Mouse (Mus musculus): ENCODE measurements around the gene Exoc3l.

Exoc3l gene

GRCm38 (mm10) chr8:105268342-105269074 lies 27.4 kb downstream of the Exoc3l start:
- no peak for DNase-seq (ENCODE audit: low spot score)

- no peak for DNase-seq (ENCODE audit: low spot score)
Measured at GRCm38 (mm10) chr8:105266775-105267174, 29.1 kb downstream of the Exoc3l start.

GRCm38 (mm10) chr8:105265128-105265527 lies 30.8 kb downstream of the Exoc3l start:
- DNase-seq (ENCODE audit: low spot score), result no peak

- DNase-seq (ENCODE audit: low spot score), result no peak
Measured at GRCm38 (mm10) chr8:105264024-105264982, 31.6 kb downstream of the Exoc3l start, which contains the start of the genes Tradd and Fbxl8. Gene Tradd (minus strand): TSS chr8:105264609. Gene Fbxl8 (plus strand): TSS chr8:105264648.

- no peak for DNase-seq (ENCODE audit: low spot score)
Measured at GRCm38 (mm10) chr8:105263244-105263912, 32.5 kb downstream of the Exoc3l start.

GRCm38 (mm10) chr8:105261326-105261980 lies 34.4 kb downstream of the Exoc3l start:
- no peak for DNase-seq (ENCODE audit: low spot score)

- DNase-seq (ENCODE audit: low spot score), result no peak
Measured at GRCm38 (mm10) chr8:105260371-105261099, 35.4 kb downstream of the Exoc3l start.

- no peak for DNase-seq (ENCODE audit: low spot score)
Measured at GRCm38 (mm10) chr8:105259721-105260320, 36.1 kb downstream of the Exoc3l start.

- DNase-seq (ENCODE audit: low spot score), result no peak
Measured at GRCm38 (mm10) chr8:105258911-105259720, 36.8 kb downstream of the Exoc3l start.

- no peak for DNase-seq (ENCODE audit: low spot score)
Measured at GRCm38 (mm10) chr8:105257318-105258114, 38.4 kb downstream of the Exoc3l start.

GRCm38 (mm10) chr8:105254966-105255350 lies 40.9 kb downstream of the Exoc3l start, which contains the start of gene B3gnt9:
Gene B3gnt9 (minus strand): TSS chr8:105255153.
- no peak for DNase-seq (ENCODE audit: low spot score)

- peak; percentile 72 for DNase-seq (ENCODE audit: low spot score)
Measured at GRCm38 (mm10) chr8:105254152-105254965, 41.5 kb downstream of the Exoc3l start.

GRCm38 (mm10) chr8:105253766-105254151 lies 42.1 kb downstream of the Exoc3l start:
- no peak for DNase-seq (ENCODE audit: low spot score)

GRCm38 (mm10) chr8:105252680-105253537 lies 43.0 kb downstream of the Exoc3l start:
- DNase-seq (ENCODE audit: low spot score), result no peak

- DNase-seq (ENCODE audit: low spot score), result no peak
Measured at GRCm38 (mm10) chr8:105251954-105252353, 43.9 kb downstream of the Exoc3l start.

GRCm38 (mm10) chr8:105241016-105241415 lies 54.9 kb downstream of the Exoc3l start:
- DNase-seq (ENCODE audit: low spot score), result no peak
